Mouse (Mus musculus) neutrophil, adult 83 days (primary cell): Measurements from ENCODE around the gene Smtnl2. TPM values are rescaled to one million over a fixed set of nuclear protein-coding genes. Genes with fewer than 3 reads are reported as not detected.

ENCODE experiments used
- total RNA-seq, 2 experiments: library from RNA; stranded (reverse); gene quantifications; one replicate each; pipeline ENCODE4 v1.2.4; 2023

The Smtnl2 gene
- under 1 TPM; 0.18 to 0.24 TPM for total RNA-seq

DNA sequence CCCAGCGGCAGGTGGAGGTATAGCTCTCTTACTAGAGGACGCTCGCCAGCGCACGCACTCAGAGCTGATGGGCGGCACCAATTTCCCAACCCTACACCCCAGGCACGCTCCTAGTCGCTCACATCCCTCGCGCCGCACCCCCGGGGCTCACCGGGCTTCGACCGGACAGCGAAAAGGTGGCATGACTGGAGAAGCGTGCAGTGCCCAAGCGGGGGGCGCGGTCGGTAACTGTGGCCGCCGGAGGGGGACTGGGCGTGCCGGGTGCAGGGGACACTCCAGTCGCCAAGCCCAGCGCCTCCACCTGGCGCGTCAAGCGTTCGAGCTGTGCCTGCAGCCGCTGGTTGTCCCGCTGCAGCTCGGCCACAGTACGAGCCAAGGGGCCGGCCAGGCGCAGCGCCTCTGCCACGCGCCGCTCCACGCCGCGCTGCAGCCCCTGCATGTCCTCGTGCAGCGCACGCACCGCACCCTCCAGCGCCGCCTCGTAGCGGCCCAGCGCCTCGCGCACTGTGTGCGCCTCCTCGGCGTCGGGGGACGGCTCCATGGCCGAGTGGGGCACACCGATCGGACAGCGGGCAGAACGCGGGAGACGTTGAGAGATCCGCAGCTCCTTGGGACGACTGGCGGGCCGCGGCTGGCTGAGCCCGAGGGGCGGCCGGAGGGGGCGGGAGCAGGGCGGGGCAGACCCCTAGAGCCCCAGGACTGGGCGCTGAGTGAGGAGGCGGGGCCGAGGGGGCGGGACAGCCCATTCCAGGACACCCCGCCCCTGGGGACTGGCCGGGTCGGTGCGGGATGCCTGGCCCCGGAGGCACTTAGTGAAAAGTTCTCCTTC lies at the start of gene Smtnl2:
Smtnl2 (minus strand) TSS at position 621 of the 829 bp plus-strand sequence.

GRCm38 (mm10) chr11:72440965-72441664 lies 29.6 kb upstream of the Smtnl2 start, which contains the start of gene Mybbp1a:
Mybbp1a (plus strand) TSS chr11:72441355.

DNA sequence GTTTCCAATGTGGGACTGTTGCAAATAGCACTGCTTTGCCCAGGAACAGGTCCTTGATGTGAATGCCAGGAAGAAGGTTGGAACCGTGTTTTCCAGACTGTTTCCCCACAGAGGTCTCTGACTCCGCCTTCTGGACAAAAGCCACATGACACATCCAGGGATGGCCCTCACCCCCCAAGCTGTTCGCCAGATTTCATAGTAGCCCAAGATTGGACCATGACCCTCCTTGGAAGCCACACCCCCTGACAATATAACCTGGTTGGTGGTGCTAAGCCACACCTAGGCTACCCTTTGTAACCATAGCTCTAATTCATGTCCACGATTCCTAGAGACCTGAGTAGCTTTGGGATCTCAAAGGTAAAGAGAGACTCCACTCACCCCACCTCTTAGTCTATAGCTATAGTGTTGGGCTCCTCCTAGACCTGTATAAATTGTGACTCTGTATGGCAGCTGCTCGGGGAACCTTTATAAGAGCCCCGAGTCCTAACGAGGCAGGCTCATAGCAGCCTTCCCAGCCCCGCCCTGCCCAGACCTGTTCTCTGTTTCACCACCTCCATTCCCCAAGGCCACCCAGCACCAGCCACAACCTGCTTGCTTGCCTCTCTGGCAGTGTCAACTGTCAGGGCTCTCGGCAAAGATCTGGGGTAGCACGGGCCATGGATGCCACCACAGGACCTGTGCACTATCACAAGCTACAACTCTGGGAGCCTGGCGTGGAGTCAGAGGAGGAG lies 23.6 kb upstream of the Smtnl2 start, which contains the start of gene Ggt6:
Ggt6 (plus strand) TSS at position 564 of the 731 bp plus-strand sequence.

DNA sequence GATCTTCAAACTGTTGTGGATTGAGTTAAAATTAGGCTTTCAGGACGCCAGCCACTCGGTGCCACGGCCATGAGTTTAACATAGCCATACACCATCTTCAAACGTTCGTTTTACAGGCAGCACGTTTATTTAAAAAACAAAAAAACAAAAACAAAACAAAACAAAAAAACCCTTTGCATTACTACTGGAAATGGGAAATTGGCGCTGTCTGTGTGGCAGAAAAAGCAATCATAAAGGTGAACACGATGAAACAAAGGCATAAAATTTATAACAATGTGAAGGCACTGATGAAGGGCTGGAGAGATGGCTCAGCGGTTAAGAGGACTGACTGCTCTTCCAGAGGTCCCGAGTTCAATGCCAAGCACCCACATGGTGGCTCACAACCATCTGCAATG lies 49.2 kb downstream of the Smtnl2 start, which contains the start of gene Tekt1:
Tekt1 (minus strand) TSS at position 96 of the 395 bp plus-strand sequence.

Other genes with a start within 250 kb of the Smtnl2 start
- gene Gm43951, start 204.9 kb downstream of the Smtnl2 start, total RNA-seq: under 1 TPM; 0.26 to 0.79 TPM
- 1 to 10 TPM; 6.8 to 7.9 TPM for gene 4933427D14Rik, start 204.3 kb downstream of the Smtnl2 start, total RNA-seq
- 10 to 100 TPM; 45.7 to 51.2 TPM for gene Txndc17, start 204.2 kb downstream of the Smtnl2 start, total RNA-seq
- gene Med31, start 196.1 kb downstream of the Smtnl2 start, total RNA-seq: 10 to 100 TPM; 30.6 to 33.7 TPM
- 1 to 10 TPM; 1.2 to 1.8 TPM for gene Slc13a5, start 144.5 kb downstream of the Smtnl2 start, total RNA-seq
- 10 to 100 TPM; 16.2 to 16.9 TPM for gene Xaf1, start 110.1 kb downstream of the Smtnl2 start, total RNA-seq
- gene Fbxo39, start 97.3 kb downstream of the Smtnl2 start, total RNA-seq: under 1 TPM in 1 of 2 experiments, not detected in 1; 0.24 TPM
- gene Tekt1, start 49.3 kb downstream of the Smtnl2 start, total RNA-seq: not detected
- not detected for gene Ggt6, start 23.8 kb upstream of the Smtnl2 start, total RNA-seq
- 10 to 100 TPM; 33.5 to 37.5 TPM for gene Mybbp1a, start 29.6 kb upstream of the Smtnl2 start, total RNA-seq
- gene Spns2, start 78.2 kb upstream of the Smtnl2 start, total RNA-seq: 1 to 10 TPM in 1 of 2 experiments, under 1 TPM in 1; 0.68 to 1.2 TPM
- gene Spns3, start 138.8 kb upstream of the Smtnl2 start, total RNA-seq: 10 to 100 TPM in 1 of 2 experiments, 1 to 10 TPM in 1; 9.6 to 10.8 TPM
- 10 to 100 TPM; 18.0 to 22.5 TPM for gene Ube2g1, start 195.6 kb upstream of the Smtnl2 start, total RNA-seq